Mouse (Mus musculus) ES-E14 (cell line): ENCODE measurements around the gene Il13ra1. TPM values are rescaled to one million over a fixed set of nuclear protein-coding genes. Genes with fewer than 3 reads are reported as not detected.

Experiments
- DNase-seq: peaks from one replicate; pipeline ENCODE4 v3.0.0-alpha.2; 2013; ENCODE audit warnings: low read depth, low spot score
- H3K27ac ChIP-seq: 2 replicates; pipeline ENCODE4 v1.5.1; 2012; ENCODE audit warnings: low read depth, mild to moderate bottlenecking, low read length, moderate library complexity, mixed read lengths; ENCODE audit not compliant: poor library complexity, insufficient read depth, severe bottlenecking
- H3K36me3 ChIP-seq: 2 replicates; pipeline ENCODE4 v1.6.1; 2012; ENCODE audit warnings: mild to moderate bottlenecking, low read length, moderate library complexity, mixed read lengths; ENCODE audit not compliant: control insufficient read depth, poor library complexity, insufficient read depth, severe bottlenecking
- H3K4me1 ChIP-seq, 2 experiments: fragments of 150-350 bp in 1 of 2; sonication (generic) in 1 of 2; 2 replicates each; pipeline ENCODE4 v1.6.1; 2012; ENCODE audit warnings: low read length in 2 of 2, mild to moderate bottlenecking in 1 of 2, mixed read lengths in 1 of 2; ENCODE audit not compliant: control insufficient read depth in 2 of 2, insufficient read depth in 2 of 2, poor library complexity in 1 of 2
- H3K4me3 ChIP-seq, 2 experiments: fragments of 150-350 bp in 1 of 2; sonication (generic) in 1 of 2; 2 replicates each; pipeline ENCODE4 v1.5.1; 2012; ENCODE audit warnings: low read length in 2 of 2, low read depth in 1 of 2, mild to moderate bottlenecking in 1 of 2, mixed read lengths in 1 of 2; ENCODE audit not compliant: insufficient read depth in 1 of 2, poor library complexity in 1 of 2, severe bottlenecking in 1 of 2
- H3K9ac ChIP-seq: 2 replicates; pipeline ENCODE4 v1.6.1; 2012; ENCODE audit warnings: low read depth, mild to moderate bottlenecking, low read length, mixed read lengths; ENCODE audit not compliant: poor library complexity, insufficient read depth, severe bottlenecking
- H3K9me3 ChIP-seq: fragments of 150-350 bp; sonication (generic); 2 replicates; pipeline ENCODE4 v1.6.1; 2012; ENCODE audit warnings: low read depth, mild to moderate bottlenecking, low read length; ENCODE audit not compliant: control insufficient read depth, insufficient read depth
- CHD2 ChIP-seq: IDR thresholded peaks from 2 replicates; pipeline ENCODE4 v1.6.1; 2014; ENCODE audit warnings: mild to moderate bottlenecking, low read depth, low read length, inconsistent platforms
- HCFC1 ChIP-seq: IDR thresholded peaks from 2 replicates; pipeline ENCODE4 v1.6.1; 2012; ENCODE audit warnings: low read length, inconsistent platforms, borderline replicate concordance; ENCODE audit not compliant: insufficient read depth
- MAFK ChIP-seq: IDR thresholded peaks from 2 replicates; pipeline ENCODE4 v1.6.1; 2014; ENCODE audit warnings: mild to moderate bottlenecking, low read depth, low read length, inconsistent platforms; ENCODE audit not compliant: insufficient read depth
- ZC3H11A ChIP-seq: IDR thresholded peaks from 2 replicates; pipeline ENCODE4 v1.6.1; 2012; ENCODE audit warnings: low read depth, mild to moderate bottlenecking, inconsistent platforms, low read length, borderline replicate concordance
- ZNF384 ChIP-seq: IDR thresholded peaks from 2 replicates; pipeline ENCODE4 v1.6.1; 2012; ENCODE audit warnings: low read depth, low read length, inconsistent platforms
- in situ Hi-C, 2 experiments: fragments of 600-800 bp; cut with MboI; formaldehyde crosslinking; loops; one replicate each; pipeline ENCODE4 v1.15.1; 2025; ENCODE audit warnings: low sequenced_read_pairs in 2 of 2, inconsistent platforms in 1 of 2; ENCODE audit not compliant: unreplicated experiment in 2 of 2
- total RNA-seq: library from RNA; depleted of rRNA; stranded (reverse); fragments of 300-350 nt; gene quantifications from 2 replicates; pipeline ENCODE4 v1.2.3, GENCODE M21; 2012

The Il13ra1 gene
- total RNA-seq, 1 experiment: 5.4 TPM

GRCm38 (mm10) chrX:36183625-36184024 lies 71.7 kb downstream of the Il13ra1 start:
- Histone ChIP-seq H3K27ac (no peak overlapping the region), H3K4me1 (no peaks in the 10 kb centered on the region), H3K9ac (no peak overlapping the region), H3K9me3 (no peaks in the 10 kb centered on the region), H3K36me3 (no peaks in the 10 kb centered on the region), H3K4me3 (no peak overlapping the region)
- peak; percentile 8 for DNase-seq
- in situ Hi-C loops: loop anchor here (10.0 to 25.0 kb wide), 2 partner anchors 346 to 349 kb away; no protein-coding TSS in a partner anchor
- no peak for TF ChIP-seq HCFC1
- TF ChIP-seq CHD2: no peak
- TF ChIP-seq ZC3H11A: peak; percentile 54; the same call in 1 of the 2 replicates
- TF ChIP-seq MAFK: no peak
- TF ChIP-seq ZNF384: no peak

GRCm38 (mm10) chrX:36186036-36186435 lies 74.1 kb downstream of the Il13ra1 start:
- no peaks in the 10 kb centered on the region for H3K9me3 ChIP-seq
- H3K36me3 ChIP-seq: no peaks in the 10 kb centered on the region
- H3K4me3 ChIP-seq: no peak overlapping the region
- in situ Hi-C loops: loop anchor here (10.0 to 25.0 kb wide), 2 partner anchors 349 to 351 kb away; no protein-coding TSS in a partner anchor
- H3K27ac ChIP-seq: no peak overlapping the region
- no peak for TF ChIP-seq CHD2
- TF ChIP-seq HCFC1: no peak
- TF ChIP-seq ZC3H11A: no peak
- H3K4me1 ChIP-seq: no peaks in the 10 kb centered on the region
- no peak overlapping the region for H3K9ac ChIP-seq
- DNase-seq: no peak

GRCm38 (mm10) chrX:36186443-36186842 lies 74.5 kb downstream of the Il13ra1 start:
- no peak overlapping the region for H3K4me3 ChIP-seq
- no peaks in the 10 kb centered on the region for H3K36me3 ChIP-seq
- H3K27ac ChIP-seq: no peak overlapping the region
- TF ChIP-seq HCFC1 (no peak), MAFK (no peak)
- no peak for DNase-seq
- no peaks in the 10 kb centered on the region for H3K4me1 ChIP-seq
- in situ Hi-C loops: loop anchor here (10.0 to 25.0 kb wide), 2 partner anchors 349 to 352 kb away; no protein-coding TSS in a partner anchor
- no peak overlapping the region for H3K9ac ChIP-seq
- H3K9me3 ChIP-seq: no peaks in the 10 kb centered on the region

- no peak overlapping the region for H3K27ac ChIP-seq
- no peak for DNase-seq
- in situ Hi-C loops: loop anchor here in 1 of 2 experiments (25.0 kb wide), 1 partner anchor 357 kb away; no protein-coding TSS in a partner anchor
Measured at GRCm38 (mm10) chrX:36193951-36194350, 82.0 kb downstream of the Il13ra1 start.

More at GRCm38 (mm10) chrX:36193951-36194350, 82.0 kb downstream of the Il13ra1 start:
- H3K36me3 ChIP-seq: no peaks in the 10 kb centered on the region
- TF ChIP-seq HCFC1 (no peak), MAFK (no peak), ZNF384 (no peak), CHD2 (no peak), ZC3H11A (no peak)
- H3K4me1 ChIP-seq: no peaks in the 10 kb centered on the region
- no peak overlapping the region for H3K4me3 ChIP-seq
- no peaks in the 10 kb centered on the region for H3K9me3 ChIP-seq
- H3K9ac ChIP-seq: no peak overlapping the region
